Mouse (Mus musculus) spleen, postnatal 10 days (tissue): Measurements from ENCODE around the gene Itga2b.

Experiments
- DNase-seq, 2 experiments: peaks; one replicate each; pipeline ENCODE4 v3.0.0; 2021 to 2022; ENCODE audit warnings: low spot score in 2 of 2

Itga2b gene

GRCm38 (mm10) chr11:102469648-102470357 is at the start of gene Itga2b:
Gene Itga2b, minus strand, starts transcription at chr11:102470122.
- DNase-seq = no peak

GRCm38 (mm10) chr11:102514793-102515424 is 45.0 kb upstream of the Itga2b start:
- DNase-seq = no peak

GRCm38 (mm10) chr11:102510226-102510625 is 40.3 kb upstream of the Itga2b start:
- DNase-seq = no peak

- DNase-seq = no peak
Observed at GRCm38 (mm10) chr11:102496732-102497131, 26.8 kb upstream of the Itga2b start.

- DNase-seq = no peak
Observed at GRCm38 (mm10) chr11:102496206-102496605, 26.3 kb upstream of the Itga2b start.

GRCm38 (mm10) chr11:102495742-102496141 is 25.8 kb upstream of the Itga2b start:
- DNase-seq = no peak

GRCm38 (mm10) chr11:102495114-102495513 is 25.2 kb upstream of the Itga2b start:
- DNase-seq = no peak

GRCm38 (mm10) chr11:102494063-102494650 is 24.2 kb upstream of the Itga2b start:
- no peak for DNase-seq

GRCm38 (mm10) chr11:102493241-102493640 is 23.3 kb upstream of the Itga2b start:
- no peak for DNase-seq

GRCm38 (mm10) chr11:102487901-102488300 is 18.0 kb upstream of the Itga2b start:
- DNase-seq = no peak

GRCm38 (mm10) chr11:102486733-102487386 is 16.9 kb upstream of the Itga2b start:
- peak in 1 of 2 experiments; percentile 53 for DNase-seq

- DNase-seq = no peak
Observed at GRCm38 (mm10) chr11:102481779-102482178, 11.9 kb upstream of the Itga2b start.

GRCm38 (mm10) chr11:102480897-102481296 is 11.0 kb upstream of the Itga2b start:
- DNase-seq = no peak

GRCm38 (mm10) chr11:102480111-102480510 is 10.2 kb upstream of the Itga2b start:
- no peak for DNase-seq

- no peak for DNase-seq
Observed at GRCm38 (mm10) chr11:102479581-102479980, 9.7 kb upstream of the Itga2b start.

GRCm38 (mm10) chr11:102478671-102479070 is 8.7 kb upstream of the Itga2b start:
- DNase-seq = no peak

GRCm38 (mm10) chr11:102475027-102475426 is 5.1 kb upstream of the Itga2b start:
- no peak for DNase-seq

GRCm38 (mm10) chr11:102467041-102467631 is 2.8 kb downstream of the Itga2b start:
- peak; percentile 84 to 95 for DNase-seq

GRCm38 (mm10) chr11:102465713-102466436 is 4.0 kb downstream of the Itga2b start:
- DNase-seq = no peak

GRCm38 (mm10) chr11:102464901-102465300 is 5.0 kb downstream of the Itga2b start:
- no peak for DNase-seq

- no peak for DNase-seq
Observed at GRCm38 (mm10) chr11:102461764-102462163, 8.2 kb downstream of the Itga2b start.
